Comparison of ENCODE assay signal across 9 mouse cellular contexts in genomic region chr10:120257231-120257630, GRCm38 (mm10). TPM values are rescaled to one million over a fixed set of nuclear protein-coding genes. Genes with fewer than 3 reads are reported as not detected.
DNase-seq lines count a peak whose midpoint lies in the region; ATAC-seq and TF ChIP-seq lines count a peak whose summit lies in the region.
"Had no signal": no experiment of that assay in that cellular context is flagged by ENCODE, and none has a peak within 500 bp of the region (broad histone marks: within the 10 kb centered on the region; RNA-seq: fewer than 3 reads in every experiment).

No protein-coding gene starts in this region.

- H3K79me2 ChIP-seq in MEL (ENCODE audit: control insufficient read depth, insufficient read depth, low read length, poor library complexity) = no peaks in the 10 kb centered on the region

- H3K36me3 ChIP-seq in intestine, embryonic 14.5 days (ENCODE audit: control insufficient read depth, insufficient read depth, low read length) = no peaks in the 10 kb centered on the region
- no peaks in the 10 kb centered on the region for H3K36me3 ChIP-seq in intestine, embryonic 16.5 days (ENCODE audit: control insufficient read depth, insufficient read depth, low read length)
- H3K36me3 ChIP-seq in MEL (ENCODE audit: control insufficient read depth in 1 of 2, insufficient read depth in 2 of 2, low read length in 2 of 2) = no peaks in the 10 kb centered on the region
- no peaks in the 10 kb centered on the region for H3K36me3 ChIP-seq in midbrain, embryonic 14.5 days (ENCODE audit: control insufficient read depth, insufficient read depth, low read length)

- H3K9me3 ChIP-seq in intestine, embryonic 14.5 days (ENCODE audit: control insufficient read depth, low read length) = no peaks in the 10 kb centered on the region
- H3K9me3 ChIP-seq in intestine, embryonic 16.5 days (ENCODE audit: control insufficient read depth, low read length) = no peaks in the 10 kb centered on the region
- H3K9me3 ChIP-seq in MEL (replicated peaks; ENCODE audit: insufficient read depth, low read length) = no peaks in the 10 kb centered on the region
- H3K9me3 ChIP-seq in midbrain, embryonic 14.5 days (ENCODE audit: control insufficient read depth, low read length) = no peaks in the 10 kb centered on the region

- no peak for TF ChIP-seq EP300 in MEL (IDR thresholded peaks at IDR 0.05; ENCODE audit: low read depth in 1 of 2, low read length in 2 of 2)

- intact Hi-C loops in gastrocnemius, postnatal 14 days (cut with DNase I; ENCODE audit: low total_unique reads) = no loop called here

- no peak overlapping the region for H3K9ac ChIP-seq in intestine, embryonic 14.5 days (ENCODE audit: low read length)
- no peak overlapping the region for H3K9ac ChIP-seq in intestine, embryonic 16.5 days (ENCODE audit: low read depth, low read length)
- H3K9ac ChIP-seq in MEL (ENCODE audit: control insufficient read depth, low read depth, low read length, poor library complexity, severe bottlenecking) = no peak overlapping the region
- H3K9ac ChIP-seq in midbrain, embryonic 14.5 days (replicated peaks; ENCODE audit: low read length) = no peak overlapping the region

- 18% methylated on average over 11 of the region's 11 CpGs for WGBS in intestine, embryonic 14.5 days
- WGBS in intestine, embryonic 16.5 days = 16% methylated on average over 11 of the region's 11 CpGs
- 30% methylated on average over 11 of the region's 11 CpGs for WGBS in midbrain, embryonic 14.5 days

- 0 out of 2 replicates have a peak overlapping the region, but pooled peaks have one; percentile 13 for H3K4me3 ChIP-seq in intestine, embryonic 14.5 days (ENCODE audit: low read depth, low read length)
- no peak overlapping the region for H3K4me3 ChIP-seq in intestine, embryonic 16.5 days (ENCODE audit: low read length)
- H3K4me3 ChIP-seq in MEL (ENCODE audit: control insufficient read depth in 1 of 2, insufficient read depth in 1 of 2, low read depth in 2 of 2, low read length in 2 of 2) = peak overlapping the region in 1 of 2 experiments; percentile 42; a peak in 2 of 4 replicates
- no peak overlapping the region for H3K4me3 ChIP-seq in midbrain, embryonic 14.5 days (replicated peaks; ENCODE audit: low read depth, low read length)

- peak; percentile 63 for TF ChIP-seq RAD21 in MEL (IDR thresholded peaks at IDR 0.05; ENCODE audit: low read depth, low read length)

- no peaks in the 10 kb centered on the region for H3K27me3 ChIP-seq in intestine, embryonic 14.5 days (replicated peaks; ENCODE audit: control insufficient read depth, insufficient read depth, low read length)
- no peaks in the 10 kb centered on the region for H3K27me3 ChIP-seq in intestine, embryonic 16.5 days (replicated peaks; ENCODE audit: control insufficient read depth, insufficient read depth, low read length)
- H3K27me3 ChIP-seq in MEL (ENCODE audit: control insufficient read depth in 1 of 2, insufficient read depth in 2 of 2, low read length in 2 of 2) = no peaks in the 10 kb centered on the region; a peak in 1 of 4 replicates
- H3K27me3 ChIP-seq in midbrain, embryonic 14.5 days (ENCODE audit: control insufficient read depth, insufficient read depth, low read length) = 0 out of 2 replicates have a peak, but pooled peaks cover 4% of the 10 kb centered on the region

- peak overlapping the region; percentile 31; the same call in 1 of the 2 replicates for H3K4me2 ChIP-seq in intestine, embryonic 14.5 days (ENCODE audit: low read length)
- no peak overlapping the region for H3K4me2 ChIP-seq in intestine, embryonic 16.5 days (ENCODE audit: low read depth, low read length)
- no peak overlapping the region for H3K4me2 ChIP-seq in midbrain, embryonic 14.5 days (ENCODE audit: low read length)

- peak; percentile 74 for DNase-seq in intestine, embryonic 14.5 days (ENCODE audit: low spot score)
- DNase-seq in MEL (ENCODE audit: low read depth, low spot score) = peak; percentile 75
- DNase-seq in c-Kit-positive CD71-positive TER-119-positive erythroid progenitor cells, embryonic 14.5 days (ENCODE audit: low spot score) = peak; percentile 14
- DNase-seq in gastrocnemius, postnatal 14 days = peak; percentile 20
- DNase-seq in left cerebral cortex, adult 11 months (ENCODE audit: low spot score) = peak; percentile 16
- DNase-seq in midbrain, embryonic 14.5 days = peak; percentile 93
- peak; percentile 10 to 38 for DNase-seq in urinary bladder, postnatal 36 days (ENCODE audit: low spot score in 2 of 2)

- peak; percentile 66; the same call in 1 of the 2 replicates for ATAC-seq in intestine, embryonic 14.5 days (replicated peaks; ENCODE audit: low FRiP score, low TSS enrichment, low read depth)
- no peak; the same call in 1 of the 2 replicates for ATAC-seq in intestine, embryonic 16.5 days
- ATAC-seq in midbrain, embryonic 14.5 days (ENCODE audit: low FRiP score, low TSS enrichment) = no peak

- TF ChIP-seq POLR2A in MEL (IDR thresholded peaks at IDR 0.05; ENCODE audit: control insufficient read depth in 1 of 2, insufficient read depth in 1 of 2, low read depth in 1 of 2, low read length in 2 of 2, poor library complexity in 1 of 2) = no peak

- peak; percentile 33 to 70 (median 60) for TF ChIP-seq CTCF in MEL (IDR thresholded peaks at IDR 0.05 in 2 of 3, conservative IDR thresholded peaks at IDR 0.05 in 1 of 3; ENCODE audit: control insufficient read depth in 1 of 3, insufficient read depth in 1 of 3, low read depth in 2 of 3, low read length in 3 of 3, poor library complexity in 1 of 3, severe bottlenecking in 1 of 3)

- peaks cover 16% of the 10 kb centered on the region for H3K4me1 ChIP-seq in intestine, embryonic 14.5 days (replicated peaks; ENCODE audit: control insufficient read depth, insufficient read depth, low read length)
- peaks cover 3% of the 10 kb centered on the region; the same call in 1 of the 2 replicates for H3K4me1 ChIP-seq in intestine, embryonic 16.5 days (ENCODE audit: control insufficient read depth, insufficient read depth, low read length)
- H3K4me1 ChIP-seq in MEL (ENCODE audit: control insufficient read depth in 1 of 2, insufficient read depth in 2 of 2, low read length in 2 of 2) = no peaks in the 10 kb centered on the region
- no peaks in the 10 kb centered on the region for H3K4me1 ChIP-seq in midbrain, embryonic 14.5 days (ENCODE audit: control insufficient read depth, insufficient read depth, low read length)

- H3K27ac ChIP-seq in intestine, embryonic 14.5 days (ENCODE audit: low read depth) = no peak overlapping the region
- no peak overlapping the region for H3K27ac ChIP-seq in intestine, embryonic 16.5 days (ENCODE audit: low read length)
- no peak overlapping the region for H3K27ac ChIP-seq in MEL (ENCODE audit: control insufficient read depth, low read depth, low read length)
- H3K27ac ChIP-seq in midbrain, embryonic 14.5 days (replicated peaks; ENCODE audit: low read depth, low read length) = no peak overlapping the region
- H3K27ac ChIP-seq: macrophage had no signal

TF ChIP-seq in MEL, 35 proteins besides CTCF, POLR2A, EP300 and RAD21 (continues in another document):
- TF ChIP-seq MEF2A (IDR thresholded peaks at IDR 0.05; ENCODE audit: extremely low read depth, insufficient replicate concordance, low read depth, low read length, poor library complexity, severe bottlenecking) (no peak), TCF12 (IDR thresholded peaks at IDR 0.05; ENCODE audit: low read depth, low read length) (no peak), SIN3A (IDR thresholded peaks at IDR 0.05; ENCODE audit: low read length) (no peak), ZKSCAN1 (IDR thresholded peaks at IDR 0.05; ENCODE audit: low read depth, low read length) (no peak), UBTF (IDR thresholded peaks at IDR 0.05; ENCODE audit: borderline replicate concordance, insufficient read depth, low read depth, low read length) (no peak), KAT2A (conservative IDR thresholded peaks at IDR 0.05; ENCODE audit: low read depth, low read length) (no peak), GATA1 (IDR thresholded peaks at IDR 0.05; ENCODE audit: low read depth, low read length) (no peak), USF1 (IDR thresholded peaks at IDR 0.05; ENCODE audit: low read depth, low read length) (no peak), NELFE (IDR thresholded peaks at IDR 0.05; ENCODE audit: low read depth, low read length) (no peak), SMC3 (IDR thresholded peaks at IDR 0.05; ENCODE audit: low read depth, low read length) (peak; percentile 47), ZC3H11A (IDR thresholded peaks at IDR 0.05; ENCODE audit: low read depth, low read length) (peak; percentile 17; the same call in 1 of the 2 replicates), ELF1 (IDR thresholded peaks at IDR 0.05; ENCODE audit: low read depth, low read length) (peak; percentile 54; the same call in 1 of the 2 replicates)

RNA-seq across cellular contexts. Expression of gene Llph, which starts 30.4 kb away (rescaled TPM):
- polyA plus RNA-seq in intestine, embryonic 14.5 days (2014; fragmentation: Nextera tagmentation; extraction: Ambion mirVana) = 63.2 and 63.4 TPM in 2 replicates
- 50.3 and 54.5 TPM in 2 replicates for polyA plus RNA-seq in intestine, embryonic 16.5 days (2015; fragmentation: Nextera tagmentation; extraction: Ambion mirVana)
- total RNA-seq in MEL (2012; rRNA removed) = 86.0 and 97.5 TPM in 2 replicates
- polyA plus RNA-seq in MEL (2012; ENCODE audit: insufficient read depth in 1 of 2, insufficient read length in 2 of 2, low read depth in 1 of 2, low replicate concordance in 2 of 2, missing spikeins in 1 of 2) = 100 to 1,000 TPM in 1 of 2 experiments, not detected in 1; 243 TPM
- total RNA-seq in gastrocnemius, postnatal 14 days (2021) = 10 to 100 TPM; 12.2 to 15.1 TPM
- 39.6 and 40.7 TPM in 2 replicates for polyA plus RNA-seq in midbrain, embryonic 14.5 days (2014; fragmentation: Nextera tagmentation; extraction: Ambion mirVana)

RNA-seq across cellular contexts. Expression of gene Irak3, which starts 55.3 kb away (rescaled TPM):
- 0.83 and 1.3 TPM in 2 replicates for polyA plus RNA-seq in intestine, embryonic 14.5 days (2014; fragmentation: Nextera tagmentation; extraction: Ambion mirVana)
- 1.1 and 1.4 TPM in 2 replicates for polyA plus RNA-seq in intestine, embryonic 16.5 days (2015; fragmentation: Nextera tagmentation; extraction: Ambion mirVana)
- not detected in 2 replicates for total RNA-seq in MEL (2012; rRNA removed)
- polyA plus RNA-seq in MEL (2012; ENCODE audit: insufficient read depth in 1 of 2, insufficient read length in 2 of 2, low read depth in 1 of 2, low replicate concordance in 2 of 2, missing spikeins in 1 of 2) = under 1 TPM in 1 of 2 experiments, not detected in 1; 0.47 TPM
- total RNA-seq in gastrocnemius, postnatal 14 days (2021) = 1 to 10 TPM; 2.4 to 2.9 TPM
- polyA plus RNA-seq in midbrain, embryonic 14.5 days (2014; fragmentation: Nextera tagmentation; extraction: Ambion mirVana) = 0.13 and 0.45 TPM in 2 replicates

RNA-seq across cellular contexts. Expression of gene Tmbim4, which starts 55.8 kb away (rescaled TPM):
- polyA plus RNA-seq in intestine, embryonic 14.5 days (2014; fragmentation: Nextera tagmentation; extraction: Ambion mirVana) = 101 and 104 TPM in 2 replicates
- polyA plus RNA-seq in intestine, embryonic 16.5 days (2015; fragmentation: Nextera tagmentation; extraction: Ambion mirVana) = 140 and 151 TPM in 2 replicates
- 47.3 and 52.5 TPM in 2 replicates for total RNA-seq in MEL (2012; rRNA removed)
- polyA plus RNA-seq in MEL (2012; ENCODE audit: insufficient read depth in 1 of 2, insufficient read length in 2 of 2, low read depth in 1 of 2, low replicate concordance in 2 of 2, missing spikeins in 1 of 2) = 10 to 100 TPM in 1 of 2 experiments, not detected in 1; 80.3 TPM
- 10 to 100 TPM; 62.4 to 62.7 TPM for total RNA-seq in gastrocnemius, postnatal 14 days (2021)
- polyA plus RNA-seq in midbrain, embryonic 14.5 days (2014; fragmentation: Nextera tagmentation; extraction: Ambion mirVana) = 104 and 107 TPM in 2 replicates

Comparison
In these comparisons a context has a peak if more than half of its experiments do, and no peak if none do; other contexts are left out.
1. DNase-seq: peak in every context shown above with its lines; median percentile 93 in midbrain, embryonic 14.5 days; 75 in MEL; 74 in intestine, embryonic 14.5 days; 24 in urinary bladder, postnatal 36 days; 20 in gastrocnemius, postnatal 14 days; 16 in left cerebral cortex, adult 11 months; 14 in c-Kit-positive CD71-positive TER-119-positive erythroid progenitor cells, embryonic 14.5 days.